Mouse (Mus musculus): ENCODE data around the gene Swi5. TPM values are rescaled to one million over a fixed set of nuclear protein-coding genes. Genes with fewer than 3 reads are reported as not detected.

The Swi5 gene
- total RNA-seq (2014; fragmentation: Nextera tagmentation) = 150 and 164 TPM in 2 replicates
- 482 and 488 TPM in 2 replicates for total RNA-seq (2017)
- polyA plus RNA-seq (2012) = 351 and 432 TPM in 2 replicates

GRCm38 (mm10) chr2:32287923-32288367 lies at the start of gene Swi5:
TSS of gene Swi5 (minus strand) at chr2:32288075.
- TF ChIP-seq GATA2 (IDR thresholded peaks at IDR 0.05; ENCODE audit: borderline replicate concordance, low read depth, low read length) (no peak), TAL1 (conservative IDR thresholded peaks at IDR 0.05; ENCODE audit: low read depth, low read length) (no peak)
- H3K9me3 ChIP-seq (replicated peaks) = no peaks in the 10 kb centered on the region
- peaks cover 61% of the 10 kb centered on the region for H3K36me3 ChIP-seq (replicated peaks)
- no peaks in the 10 kb centered on the region for H3K27me3 ChIP-seq (ENCODE audit: insufficient read depth, low read length)
- ATAC-seq (ENCODE audit: extremely low read depth, insufficient number of reproducible peaks, low FRiP score, poor library complexity, severe bottlenecking) (peak; percentile 99), DNase-seq (ENCODE audit: low spot score) (peak; percentile 99)
- H3K4me1 ChIP-seq (ENCODE audit: insufficient read depth, low read depth, low read length) = peaks cover 41% of the 10 kb centered on the region
- H3K4me3 ChIP-seq (ENCODE audit: low read depth, low read length) = peak within 1 kb of the TSS; percentile 83

- no peak for TF ChIP-seq CTCF (IDR thresholded peaks at IDR 0.05; ENCODE audit: low read depth, low read length)
- no peak for TF ChIP-seq GATA1 (IDR thresholded peaks at IDR 0.05; ENCODE audit: borderline replicate concordance, low read length)
- TF ChIP-seq TAL1 (conservative IDR thresholded peaks at IDR 0.05; ENCODE audit: low read depth, low read length) = no peak
- no peak for TF ChIP-seq POLR2AphosphoS5 (IDR thresholded peaks at IDR 0.05; ENCODE audit: insufficient replicate concordance, low read depth, low read length)
- no peak for TF ChIP-seq GATA2 (IDR thresholded peaks at IDR 0.05; ENCODE audit: borderline replicate concordance, low read depth, low read length)
- Histone ChIP-seq H3K27me3 (ENCODE audit: insufficient read depth, low read length) (peaks cover 58% of the 10 kb centered on the region), H3K36me3 (replicated peaks) (no peaks in the 10 kb centered on the region), H3K4me3 (ENCODE audit: low read depth, low read length) (no peak overlapping the region), H3K4me1 (ENCODE audit: insufficient read depth, low read depth, low read length) (no peaks in the 10 kb centered on the region), H3K9me3 (replicated peaks) (no peaks in the 10 kb centered on the region)
- DNase-seq (ENCODE audit: low spot score) (no peak), ATAC-seq (ENCODE audit: extremely low read depth, insufficient number of reproducible peaks, low FRiP score, poor library complexity, severe bottlenecking) (no peak)
Measured at GRCm38 (mm10) chr2:32335888-32336287, 48.0 kb upstream of the Swi5 start.

DNA sequence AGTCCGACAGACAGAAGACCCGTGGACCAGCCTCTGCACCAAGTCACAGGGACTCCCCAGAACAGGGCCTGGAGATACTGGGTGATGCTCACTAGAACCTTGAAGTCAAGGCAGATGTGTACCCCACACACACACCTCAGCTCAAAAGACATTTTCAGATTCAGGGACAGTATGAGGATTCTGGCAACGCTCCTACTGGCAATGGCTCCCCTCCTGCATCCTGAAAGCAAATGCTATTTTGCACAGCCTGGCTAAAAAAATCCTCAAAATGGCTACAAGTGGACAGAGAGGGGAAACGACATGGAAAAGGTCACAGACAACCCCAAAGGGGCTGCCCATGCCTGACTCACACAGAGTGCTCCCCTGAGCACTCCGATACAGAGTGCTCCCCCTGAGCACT lies 44.3 kb upstream of the Swi5 start:
- Histone ChIP-seq H3K27me3 (ENCODE audit: insufficient read depth, low read length) (peaks cover 76% of the 10 kb centered on the region), H3K9me3 (replicated peaks) (no peaks in the 10 kb centered on the region), H3K4me3 (ENCODE audit: low read depth, low read length) (no peak overlapping the region), H3K4me1 (ENCODE audit: insufficient read depth, low read depth, low read length) (no peaks in the 10 kb centered on the region), H3K36me3 (replicated peaks) (no peaks in the 10 kb centered on the region)
- ATAC-seq (ENCODE audit: extremely low read depth, insufficient number of reproducible peaks, low FRiP score, poor library complexity, severe bottlenecking) (no peak), DNase-seq (ENCODE audit: low spot score) (no peak)
- no peak for TF ChIP-seq TAL1 (conservative IDR thresholded peaks at IDR 0.05; ENCODE audit: low read depth, low read length)
- TF ChIP-seq CTCF (IDR thresholded peaks at IDR 0.05; ENCODE audit: low read depth, low read length) = no peak
- TF ChIP-seq GATA2 (IDR thresholded peaks at IDR 0.05; ENCODE audit: borderline replicate concordance, low read depth, low read length) = no peak
- no peak for TF ChIP-seq GATA1 (IDR thresholded peaks at IDR 0.05; ENCODE audit: borderline replicate concordance, low read length)

DNA sequence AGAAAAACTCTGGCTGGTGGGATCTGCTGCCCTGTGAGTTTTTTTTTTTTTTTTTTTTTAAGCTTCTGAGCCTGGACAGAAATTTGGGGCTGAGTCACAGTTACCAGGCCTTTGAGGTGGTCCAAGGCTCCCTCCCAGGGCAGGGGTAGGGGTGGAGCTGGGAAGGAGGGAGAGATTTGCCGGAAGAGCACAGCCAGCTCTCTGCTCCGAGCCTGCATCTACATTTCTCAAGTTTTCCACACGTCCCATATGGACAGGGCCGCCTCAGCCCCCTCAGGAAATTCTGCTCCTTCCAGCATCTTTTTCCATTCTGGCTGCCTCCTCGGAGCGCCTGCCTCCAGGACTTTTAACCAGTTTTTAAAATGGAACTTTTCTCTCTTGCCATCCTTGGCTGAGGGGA lies 41.7 kb upstream of the Swi5 start:
- Histone ChIP-seq H3K27me3 (ENCODE audit: insufficient read depth, low read length) (peaks cover 66% of the 10 kb centered on the region), H3K4me3 (ENCODE audit: low read depth, low read length) (no peak overlapping the region), H3K4me1 (ENCODE audit: insufficient read depth, low read depth, low read length) (no peaks in the 10 kb centered on the region), H3K36me3 (replicated peaks) (no peaks in the 10 kb centered on the region), H3K9me3 (replicated peaks) (no peaks in the 10 kb centered on the region)
- ATAC-seq (ENCODE audit: extremely low read depth, insufficient number of reproducible peaks, low FRiP score, poor library complexity, severe bottlenecking) (no peak), DNase-seq (ENCODE audit: low spot score) (no peak)
- TF ChIP-seq CTCF (IDR thresholded peaks at IDR 0.05; ENCODE audit: low read depth, low read length) = no peak
- TF ChIP-seq GATA1 (IDR thresholded peaks at IDR 0.05; ENCODE audit: borderline replicate concordance, low read length) = no peak
- no peak for TF ChIP-seq POLR2AphosphoS5 (IDR thresholded peaks at IDR 0.05; ENCODE audit: insufficient replicate concordance, low read depth, low read length)
- no peak for TF ChIP-seq GATA2 (IDR thresholded peaks at IDR 0.05; ENCODE audit: borderline replicate concordance, low read depth, low read length)
- no peak for TF ChIP-seq TAL1 (conservative IDR thresholded peaks at IDR 0.05; ENCODE audit: low read depth, low read length)

DNA sequence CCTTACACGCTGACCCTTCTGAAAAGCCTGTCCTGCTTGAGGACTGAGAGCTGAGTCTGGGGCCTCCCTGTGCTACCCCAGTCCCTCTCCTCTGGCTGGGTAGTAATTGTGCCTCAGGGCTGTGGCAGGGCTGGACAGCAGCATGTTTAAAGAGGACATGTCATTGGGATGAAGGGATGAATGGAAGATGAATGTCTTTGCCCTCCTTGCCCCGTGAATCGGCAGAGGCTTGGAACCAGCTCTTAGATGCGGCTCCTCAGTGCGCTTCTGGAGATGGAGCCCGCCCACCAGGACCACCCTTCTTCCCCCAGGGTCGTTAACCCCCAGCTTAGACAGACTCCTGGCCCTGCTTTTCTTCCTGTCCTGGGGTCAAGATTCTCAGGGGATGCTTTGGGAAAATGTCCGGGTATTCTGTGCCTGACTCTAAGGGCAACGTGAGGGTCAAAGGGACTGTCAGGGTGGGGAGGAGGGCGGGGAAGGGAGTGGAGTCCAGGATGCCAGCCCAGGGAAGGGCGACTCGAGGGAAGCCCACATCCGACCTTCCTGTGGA lies 41.1 kb upstream of the Swi5 start:
- ATAC-seq (ENCODE audit: extremely low read depth, insufficient number of reproducible peaks, low FRiP score, poor library complexity, severe bottlenecking) (no peak), DNase-seq (ENCODE audit: low spot score) (no peak)
- no peaks in the 10 kb centered on the region for H3K36me3 ChIP-seq (replicated peaks)
- H3K4me3 ChIP-seq (ENCODE audit: low read depth, low read length) = no peak overlapping the region
- TF ChIP-seq GATA1 (IDR thresholded peaks at IDR 0.05; ENCODE audit: borderline replicate concordance, low read length) = no peak
- no peaks in the 10 kb centered on the region for H3K9me3 ChIP-seq (replicated peaks)
- H3K27me3 ChIP-seq (ENCODE audit: insufficient read depth, low read length) = peaks cover 63% of the 10 kb centered on the region
- no peaks in the 10 kb centered on the region for H3K4me1 ChIP-seq (ENCODE audit: insufficient read depth, low read depth, low read length)

GRCm38 (mm10) chr2:32327200-32327599 lies 39.3 kb upstream of the Swi5 start:
- Histone ChIP-seq H3K27me3 (ENCODE audit: insufficient read depth, low read length) (peaks cover 51% of the 10 kb centered on the region), H3K9me3 (replicated peaks) (no peaks in the 10 kb centered on the region), H3K36me3 (replicated peaks) (no peaks in the 10 kb centered on the region), H3K4me3 (ENCODE audit: low read depth, low read length) (no peak overlapping the region), H3K4me1 (ENCODE audit: insufficient read depth, low read depth, low read length) (no peaks in the 10 kb centered on the region)
- ATAC-seq (ENCODE audit: extremely low read depth, insufficient number of reproducible peaks, low FRiP score, poor library complexity, severe bottlenecking) = no peak
- TF ChIP-seq POLR2AphosphoS5 (IDR thresholded peaks at IDR 0.05; ENCODE audit: insufficient replicate concordance, low read depth, low read length) (no peak), CTCF (IDR thresholded peaks at IDR 0.05; ENCODE audit: low read depth, low read length) (no peak), TAL1 (conservative IDR thresholded peaks at IDR 0.05; ENCODE audit: low read depth, low read length) (no peak)
- no peak for DNase-seq (ENCODE audit: low spot score)

DNA sequence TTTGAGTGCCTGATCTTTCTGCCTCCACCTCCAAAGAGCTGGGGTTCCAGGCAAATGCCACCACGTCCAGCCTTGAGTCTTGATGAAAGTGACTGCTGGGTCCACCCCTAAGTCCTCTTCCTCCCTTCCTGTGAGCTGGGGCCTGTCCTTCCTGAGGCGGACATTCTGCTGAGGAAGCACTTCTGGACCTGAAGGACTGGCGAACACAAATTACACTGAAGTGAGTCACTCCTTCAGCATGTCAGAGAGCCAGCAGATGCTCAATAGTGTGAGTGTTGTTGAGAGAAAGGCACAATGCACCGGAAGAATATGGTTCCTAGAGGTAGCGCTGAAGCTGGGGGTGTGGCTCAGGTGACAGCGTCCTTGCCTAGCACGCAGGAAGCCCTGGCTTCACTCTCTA lies 37.5 kb upstream of the Swi5 start:
- Histone ChIP-seq H3K4me3 (ENCODE audit: low read depth, low read length) (no peak overlapping the region), H3K9me3 (replicated peaks) (no peaks in the 10 kb centered on the region), H3K27me3 (ENCODE audit: insufficient read depth, low read length) (peaks cover 51% of the 10 kb centered on the region), H3K4me1 (ENCODE audit: insufficient read depth, low read depth, low read length) (no peaks in the 10 kb centered on the region), H3K36me3 (replicated peaks) (no peaks in the 10 kb centered on the region)
- no peak for ATAC-seq (ENCODE audit: extremely low read depth, insufficient number of reproducible peaks, low FRiP score, poor library complexity, severe bottlenecking)
- DNase-seq (ENCODE audit: low spot score) = no peak
- TF ChIP-seq GATA1 (IDR thresholded peaks at IDR 0.05; ENCODE audit: borderline replicate concordance, low read length) (no peak), CTCF (IDR thresholded peaks at IDR 0.05; ENCODE audit: low read depth, low read length) (no peak), POLR2AphosphoS5 (IDR thresholded peaks at IDR 0.05; ENCODE audit: insufficient replicate concordance, low read depth, low read length) (no peak), TAL1 (conservative IDR thresholded peaks at IDR 0.05; ENCODE audit: low read depth, low read length) (no peak), GATA2 (IDR thresholded peaks at IDR 0.05; ENCODE audit: borderline replicate concordance, low read depth, low read length) (no peak)
